Mouse (Mus musculus) layer of hippocampus, adult 6 months (tissue): ENCODE measurements around the gene Adam1b. TPM values are rescaled to one million over a fixed set of nuclear protein-coding genes. Genes with fewer than 3 reads are reported as not detected.

Experiments used
- long read RNA-seq, 2 experiments: library from polyadenylated mRNA; unstranded; transcript quantifications; one replicate each; pipeline ENCODE4 v2.0.0; 2019 to 2020
- polyA plus RNA-seq: library from polyadenylated mRNA; unstranded; fragments of <200 nt; fragmentation: Nextera tagmentation; gene quantifications from 2 replicates; pipeline ENCODE4 v1.2.3, GENCODE M21; 2021

Gene Adam1b
- polyA plus RNA-seq = not detected in 2 replicates
- long read RNA-seq, experiment 1 = 0 reads
- long read RNA-seq, experiment 2 = 0 reads

DNA sequence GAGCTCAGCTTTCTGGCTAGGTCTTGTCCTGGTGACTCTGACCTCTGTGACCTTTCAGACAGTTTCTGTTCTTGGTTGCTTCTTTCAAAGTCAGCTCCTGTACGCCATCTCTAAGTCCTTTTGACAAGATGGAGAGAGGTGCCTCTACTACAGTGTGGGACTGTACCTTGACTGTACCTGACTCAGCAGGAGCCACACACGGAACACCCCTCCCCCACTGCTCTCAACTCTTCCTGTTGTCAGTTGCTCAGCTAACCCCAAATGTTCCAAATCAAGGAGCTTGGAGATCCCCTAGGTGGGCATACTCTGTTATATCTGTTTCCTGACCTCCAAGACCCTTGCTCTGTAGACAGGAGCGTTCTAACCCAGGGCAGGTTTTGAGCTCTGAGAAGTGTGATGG lies at the start of gene Adam1b:
Adam1b (minus strand) TSS at position 205 of the 400 bp plus-strand sequence.

DNA sequence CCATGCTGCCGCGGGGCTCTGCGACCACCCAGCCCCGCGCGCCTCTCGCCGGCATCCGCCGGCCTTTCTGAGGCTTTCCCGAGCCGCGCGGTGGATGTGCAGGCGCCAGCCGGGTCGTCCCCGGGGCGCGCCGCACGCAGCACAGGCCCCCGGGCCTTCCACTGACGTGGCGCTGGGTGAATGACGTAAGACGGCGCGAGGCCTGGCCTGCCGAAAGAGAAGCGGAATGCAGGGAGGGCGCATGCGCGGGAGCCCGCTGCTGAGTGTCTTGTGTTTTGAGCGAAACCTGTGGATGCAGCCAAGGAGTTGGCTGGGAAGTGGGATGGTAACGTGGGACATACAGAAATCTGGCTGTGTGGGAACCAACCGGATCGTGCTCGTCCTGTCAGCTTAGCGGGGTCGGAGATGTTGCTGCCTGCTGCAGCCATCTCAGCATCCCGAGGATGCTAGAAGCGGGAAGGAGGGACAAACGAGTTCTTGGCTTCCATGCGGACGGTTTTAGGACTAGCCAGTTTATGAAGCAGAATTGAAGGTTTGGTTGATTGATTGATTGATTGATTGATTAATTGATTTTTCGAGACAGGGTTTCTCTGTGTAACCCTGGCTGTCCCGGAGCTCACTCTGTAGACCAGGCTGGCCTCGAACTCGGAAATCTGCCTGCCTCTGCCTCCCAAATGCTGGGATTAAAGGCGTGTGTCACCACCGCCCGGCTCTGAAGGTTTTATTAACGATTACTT lies 42.7 kb upstream of the Adam1b start, which contains the start of gene Mapkapk5:
Mapkapk5 (minus strand) TSS at position 113 of the 737 bp plus-strand sequence.

DNA sequence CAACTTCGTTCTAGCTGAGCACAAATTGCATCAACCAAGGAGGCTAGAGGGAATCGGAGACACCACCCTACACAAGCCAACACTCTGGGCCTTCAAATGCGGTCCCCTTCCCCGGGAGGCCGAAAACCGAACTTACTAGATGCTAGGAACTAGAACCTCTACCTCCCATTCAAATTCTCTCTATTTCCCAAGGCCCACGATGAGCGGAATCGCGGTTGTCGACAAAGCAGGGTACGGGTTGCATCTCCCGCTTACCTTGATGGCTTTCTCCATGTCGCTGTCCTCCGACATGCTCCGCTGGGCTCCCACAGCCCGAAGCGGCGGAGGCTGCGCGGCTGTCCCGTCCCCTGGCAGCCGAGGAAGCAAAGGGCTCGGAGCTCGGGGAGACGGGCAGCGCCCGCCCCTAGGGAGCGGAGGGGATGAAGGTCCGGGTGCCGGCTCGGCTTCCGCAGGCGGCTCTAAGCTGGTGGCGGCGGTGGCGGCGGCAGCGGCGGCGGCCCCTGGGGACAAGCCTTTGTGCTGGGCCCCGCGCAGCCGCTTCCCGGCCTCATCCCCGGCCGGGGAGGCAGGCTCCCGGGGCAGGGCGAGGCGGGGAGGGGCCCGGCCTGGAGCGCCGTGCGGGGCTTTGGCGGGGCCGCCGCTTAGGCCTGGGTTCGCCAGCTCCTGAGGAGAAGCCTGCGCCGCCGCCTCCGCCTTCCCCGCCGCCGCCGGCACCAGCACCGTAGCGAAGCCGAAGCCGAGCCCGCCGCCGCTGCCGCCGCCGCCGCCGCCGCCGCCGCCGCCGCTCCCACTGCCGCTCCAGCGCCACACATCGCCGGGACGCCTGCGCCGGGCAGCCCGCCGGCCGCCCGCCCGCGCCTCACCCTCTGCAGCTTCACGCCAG lies 41.9 kb upstream of the Adam1b start, which contains the start of the genes Adam1a and Gm42878:
Adam1a (minus strand) TSS at position 573 of the 883 bp plus-strand sequence.
Gm42878 (minus strand) TSS at position 573 of the 883 bp plus-strand sequence.

DNA sequence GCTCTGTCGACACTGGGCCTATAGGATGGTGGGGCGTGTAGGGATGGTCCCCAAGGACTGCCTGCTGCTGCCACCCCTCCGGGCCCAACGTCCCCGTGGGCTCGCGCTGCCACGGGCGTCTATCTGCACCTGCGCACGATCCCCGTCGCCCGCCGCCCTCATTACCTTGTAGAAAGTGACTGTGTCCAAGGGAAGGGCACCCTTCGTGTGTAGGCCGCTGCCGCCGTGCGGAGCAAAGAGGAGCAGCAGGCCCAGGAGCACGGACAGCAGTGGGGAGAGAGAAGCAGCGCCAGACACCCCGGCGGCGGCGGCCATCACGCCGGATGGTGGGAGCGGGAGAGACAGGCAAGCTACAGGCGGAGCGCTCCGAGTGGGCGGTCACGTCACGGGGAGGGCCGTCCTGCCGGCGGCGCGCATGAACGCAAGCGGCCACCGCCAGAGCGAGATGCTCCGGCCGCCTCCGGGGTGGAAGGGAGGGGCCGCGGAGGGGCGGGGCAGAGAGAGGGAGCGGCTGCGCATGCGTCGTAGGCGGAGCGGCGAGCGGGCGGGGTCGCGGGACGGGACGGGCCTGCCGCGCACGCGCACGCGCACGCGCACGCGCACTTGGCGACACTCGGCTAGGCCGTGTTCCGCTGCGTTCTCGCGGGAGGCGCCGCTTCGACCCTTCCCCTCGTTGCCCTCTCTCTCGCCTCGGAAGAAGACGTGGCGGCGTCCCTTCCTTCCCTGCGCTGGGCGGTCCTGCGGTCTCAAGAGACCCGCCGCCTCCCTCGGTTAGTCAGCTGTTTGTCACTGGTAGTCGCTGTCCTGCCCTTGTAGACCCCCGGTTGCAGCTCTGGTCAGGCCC lies 51.0 kb downstream of the Adam1b start, which contains the start of gene Erp29:
Erp29 (minus strand) TSS at position 481 of the 844 bp plus-strand sequence.

DNA sequence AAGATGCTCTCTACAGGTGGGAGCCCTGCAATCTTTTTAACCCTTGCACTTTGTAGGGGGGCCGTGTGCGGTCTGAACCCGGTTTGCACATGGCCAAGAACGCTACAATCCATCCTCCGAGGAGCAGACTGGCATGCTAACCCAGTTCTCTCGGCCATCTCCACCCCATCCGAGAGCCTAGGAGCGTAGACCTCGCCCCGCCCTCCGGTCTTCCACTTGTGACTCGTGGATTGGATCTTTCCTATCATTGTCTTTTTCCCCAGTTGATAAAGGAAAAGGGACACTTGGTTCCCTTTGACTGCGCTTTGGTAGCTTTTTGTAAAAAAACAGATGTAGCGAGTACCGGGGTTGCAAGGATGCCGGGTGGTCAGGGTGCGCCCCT lies 51.6 kb downstream of the Adam1b start, which contains the start of gene Tmem116:
Tmem116 (plus strand) TSS at position 250 of the 382 bp plus-strand sequence.

Other genes starting within 250 kb of the Adam1b start
- gene Trafd1, start 117.8 kb downstream of the Adam1b start, polyA plus RNA-seq = 41.6 and 42.5 TPM in 2 replicates
- gene Naa25, start 105.5 kb downstream of the Adam1b start, polyA plus RNA-seq = 35.1 and 36.1 TPM in 2 replicates
- gene Tmem116, start 51.5 kb downstream of the Adam1b start, polyA plus RNA-seq = 8.3 and 9.3 TPM in 2 replicates
- gene Erp29, start 50.9 kb downstream of the Adam1b start, polyA plus RNA-seq = 157 and 184 TPM in 2 replicates
- gene Adam1a, start 42.0 kb upstream of the Adam1b start, polyA plus RNA-seq = 0.18 and 0.24 TPM in 2 replicates
- not detected in 2 replicates for gene Gm42878, start 42.0 kb upstream of the Adam1b start, polyA plus RNA-seq
- gene Mapkapk5, start 42.5 kb upstream of the Adam1b start, polyA plus RNA-seq = 10.5 and 10.8 TPM in 2 replicates
- gene Aldh2, start 90.4 kb upstream of the Adam1b start, polyA plus RNA-seq = 87.9 and 114 TPM in 2 replicates
- gene Acad12, start 115.5 kb upstream of the Adam1b start, polyA plus RNA-seq = 1.8 and 2.0 TPM in 2 replicates
- 0.98 and 1.7 TPM in 2 replicates for gene Acad10, start 157.1 kb upstream of the Adam1b start, polyA plus RNA-seq
- 25.7 and 28.0 TPM in 2 replicates for gene Brap, start 157.1 kb upstream of the Adam1b start, polyA plus RNA-seq
- 23.5 and 26.3 TPM in 2 replicates for gene Atxn2, start 207.9 kb upstream of the Adam1b start, polyA plus RNA-seq